In the genomic region with DNA sequence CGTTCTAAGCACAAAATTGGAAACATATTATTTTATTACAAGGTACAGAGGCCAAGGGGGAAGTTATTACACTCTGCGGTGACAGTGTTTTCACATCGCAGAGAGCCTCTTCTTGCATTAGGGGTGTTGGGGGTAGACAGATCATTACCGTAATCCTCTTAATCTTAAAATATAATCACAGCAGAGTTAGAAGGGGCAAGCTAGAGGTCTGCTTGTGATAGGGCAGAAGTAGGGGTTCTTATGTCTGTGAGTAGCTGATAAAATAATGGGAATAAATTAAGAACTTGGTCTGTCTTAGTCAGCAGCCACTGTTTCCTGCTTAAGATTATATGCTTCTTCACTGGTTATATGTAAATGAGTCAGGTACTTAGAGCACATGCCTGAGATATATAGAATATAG, we compare ENCODE assay signal across 8 mouse cellular contexts. TPM values are rescaled to one million over a fixed set of nuclear protein-coding genes. Genes with fewer than 3 reads are reported as not detected.
DNase-seq lines count a peak whose midpoint lies in the region; ATAC-seq and TF ChIP-seq lines count a peak whose summit lies in the region.

No protein-coding gene starts in this region.

- WGBS in kidney, embryonic 16.5 days: 63% methylated on average over 4 of the region's 4 CpGs
- 6% methylated on average over 4 of the region's 4 CpGs for WGBS in bone marrow, adult 2 months

- TF ChIP-seq CTCF in bone marrow, adult 2 months (IDR thresholded peaks at IDR 0.05; ENCODE audit: control insufficient read depth, insufficient read depth, low read length): no peak

- TF ChIP-seq POLR2A in bone marrow, adult 2 months (IDR thresholded peaks at IDR 0.05; ENCODE audit: borderline replicate concordance, control insufficient read depth, low read depth, low read length): no peak

- H3K4me2 ChIP-seq in kidney, embryonic 16.5 days (replicated peaks; ENCODE audit: low read depth, low read length): peak overlapping the region; percentile 26

- no peak overlapping the region for H3K27ac ChIP-seq in kidney, embryonic 16.5 days (ENCODE audit: low read length)
- no peak overlapping the region for H3K27ac ChIP-seq in bone marrow, adult 2 months (ENCODE audit: control insufficient read depth, insufficient read depth, low read depth, low read length, poor library complexity)

- H3K36me3 ChIP-seq in kidney, embryonic 16.5 days (ENCODE audit: insufficient read depth, low read length): no peaks in the 10 kb centered on the region

- ATAC-seq in kidney, embryonic 16.5 days (ENCODE audit: low FRiP score, low TSS enrichment): no peak
- peak; percentile 71 for ATAC-seq in megakaryocyte-erythroid progenitor cell, adult 5-6 weeks (replicated peaks; ENCODE audit: low FRiP score, low TSS enrichment, poor library complexity, severe bottlenecking)

- no peaks in the 10 kb centered on the region for H3K9me3 ChIP-seq in kidney, embryonic 16.5 days (ENCODE audit: low read length)

- no peaks in the 10 kb centered on the region for H3K27me3 ChIP-seq in kidney, embryonic 16.5 days (ENCODE audit: insufficient read depth, low read length)

- H3K9ac ChIP-seq in kidney, embryonic 16.5 days (replicated peaks; ENCODE audit: low read length): no peak overlapping the region

- H3K4me3 ChIP-seq in kidney, embryonic 16.5 days (ENCODE audit: low read length): no peak overlapping the region
- peak overlapping the region; percentile 54 for H3K4me3 ChIP-seq in bone marrow, adult 2 months (replicated peaks; ENCODE audit: control insufficient read depth, low read depth, low read length)

- peaks cover 39% of the 10 kb centered on the region for H3K4me1 ChIP-seq in kidney, embryonic 16.5 days (ENCODE audit: insufficient read depth, low read length)
- peaks cover 4% of the 10 kb centered on the region for H3K4me1 ChIP-seq in bone marrow, adult 2 months (ENCODE audit: control insufficient read depth, insufficient read depth, low read length)

- no peak for DNase-seq in kidney, postnatal 36 days
- DNase-seq in induced T-regulatory cell, adult 2 months (ENCODE audit: low read depth): peak; percentile 49
- DNase-seq in cerebellum, adult 9-10 months: no peak
- DNase-seq in cerebellum, adult 18-20 months: no peak
- DNase-seq in gastrocnemius, postnatal 10 days: no peak

RNA-seq across cellular contexts. Expression of a gene that starts 30.6 kb away (rescaled TPM):
- 8.6 and 8.8 TPM in 2 replicates for polyA plus RNA-seq in kidney, embryonic 16.5 days (2015; fragmentation: Nextera tagmentation; extraction: Ambion mirVana)
- polyA plus RNA-seq in bone marrow, adult 2 months (2011; ENCODE audit: insufficient read depth, insufficient read length, low replicate concordance, missing spikeins): 6.9 and 8.8 TPM in 2 replicates
- total RNA-seq in megakaryocyte-erythroid progenitor cell, adult 5-6 weeks (2014; fragmentation: Nextera tagmentation): 38.6 and 43.4 TPM in 2 replicates
- total RNA-seq in megakaryocyte-erythroid progenitor cell, adult 5-6 weeks (2017): 31.8 and 53.7 TPM in 2 replicates
- total RNA-seq in gastrocnemius, postnatal 10 days (2021): 10 to 100 TPM in 1 of 2 experiments, 1 to 10 TPM in 1; 8.9 to 11.4 TPM
